Mouse (Mus musculus) ovary, postnatal 14 days (tissue): Measurements from ENCODE around the gene Ctsj.
"Not testable (repeated sequence)": the region's sequence is repeated elsewhere in the genome, so short reads cannot be mapped to it uniquely, and the experiment has no call there.

Source experiments
- DNase-seq: peaks from one replicate; pipeline ENCODE4 v3.0.0; 2022; ENCODE audit warnings: low spot score

Ctsj gene

DNA sequence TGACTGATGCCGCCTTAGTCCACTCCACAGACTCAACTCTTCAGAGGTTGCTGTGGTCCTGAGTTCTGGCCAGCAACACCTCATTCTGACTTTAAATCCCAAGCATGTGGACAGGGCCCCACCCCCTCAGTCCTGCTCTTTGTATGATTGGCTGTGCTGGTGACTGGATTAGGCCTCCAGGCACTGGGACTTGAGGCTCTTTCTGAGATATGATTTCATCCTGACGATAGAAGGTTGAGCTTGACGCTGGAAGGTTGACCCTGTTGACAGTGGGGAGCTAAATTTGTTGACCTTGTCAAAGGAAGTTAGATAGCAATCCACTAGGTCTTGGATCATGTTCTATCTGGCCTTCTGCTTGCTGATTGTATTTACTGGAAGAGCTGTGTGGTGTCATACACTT is at the start of gene Ctsj:
Ctsj (minus strand) TSS at position 101 of the 400 bp plus-strand sequence.
- DNase-seq, result no peak

DNA sequence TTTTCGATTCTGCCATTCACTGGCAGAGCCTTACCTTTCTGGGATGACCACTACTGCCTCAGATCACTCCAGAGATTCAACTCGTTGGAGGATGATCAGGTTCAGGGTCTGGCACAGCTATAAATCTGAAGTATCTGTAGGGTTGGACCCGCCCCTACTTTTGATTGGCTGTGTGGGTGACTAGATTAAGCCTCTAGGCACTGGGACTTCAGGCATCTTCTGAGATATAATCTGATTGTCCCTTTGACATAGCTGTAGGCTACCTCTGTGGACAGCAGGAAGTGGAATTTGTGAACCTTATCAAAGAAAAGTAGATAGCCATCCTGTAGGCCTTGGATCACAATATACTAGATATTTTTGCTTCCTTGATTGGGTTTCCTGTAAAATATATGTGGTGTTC is 34.8 kb upstream of the Ctsj start, which contains the start of gene Ctsq:
Ctsq (minus strand) TSS at position 101 of the 400 bp plus-strand sequence.
- no peak for DNase-seq

DNA sequence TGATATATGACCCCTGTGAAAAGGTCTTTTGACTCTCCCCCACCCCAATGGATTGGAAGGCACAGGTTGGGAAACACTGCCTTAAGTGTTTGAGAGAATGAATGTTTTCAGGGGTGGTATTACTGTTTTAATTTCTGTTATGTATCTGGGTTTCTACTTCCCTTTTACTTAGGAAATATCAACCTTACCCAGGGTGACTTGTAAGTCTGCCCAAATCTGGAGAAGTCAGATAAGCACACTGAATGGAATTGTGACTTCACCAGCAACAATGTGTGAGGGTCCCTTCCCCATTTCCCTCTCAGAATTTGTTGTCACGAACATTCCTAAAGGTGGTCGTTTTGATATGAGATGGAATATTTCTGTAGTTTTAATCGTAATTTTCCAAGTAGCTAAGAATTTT is 17.0 kb upstream of the Ctsj start:
- no peak for DNase-seq

DNA sequence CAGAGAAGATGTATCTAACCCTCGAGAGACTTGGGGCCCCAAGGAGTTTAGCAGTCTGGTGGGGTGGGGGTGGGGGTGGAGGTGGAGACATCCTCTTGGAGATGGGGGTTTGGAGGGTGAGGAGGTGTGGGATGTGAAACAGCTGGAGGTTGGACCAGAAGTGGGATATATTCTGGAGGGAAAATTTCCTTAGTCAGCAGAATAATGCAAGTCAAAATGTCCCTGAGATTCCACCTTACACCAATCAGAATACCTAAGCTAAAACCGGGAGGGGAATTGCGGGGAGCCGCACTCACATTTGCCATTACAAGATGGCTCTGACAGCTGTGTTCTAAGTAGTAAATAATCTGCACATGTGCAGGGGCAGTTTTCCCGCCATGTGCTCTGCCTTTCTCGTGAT is 16.1 kb upstream of the Ctsj start:
- no peak for DNase-seq

DNA sequence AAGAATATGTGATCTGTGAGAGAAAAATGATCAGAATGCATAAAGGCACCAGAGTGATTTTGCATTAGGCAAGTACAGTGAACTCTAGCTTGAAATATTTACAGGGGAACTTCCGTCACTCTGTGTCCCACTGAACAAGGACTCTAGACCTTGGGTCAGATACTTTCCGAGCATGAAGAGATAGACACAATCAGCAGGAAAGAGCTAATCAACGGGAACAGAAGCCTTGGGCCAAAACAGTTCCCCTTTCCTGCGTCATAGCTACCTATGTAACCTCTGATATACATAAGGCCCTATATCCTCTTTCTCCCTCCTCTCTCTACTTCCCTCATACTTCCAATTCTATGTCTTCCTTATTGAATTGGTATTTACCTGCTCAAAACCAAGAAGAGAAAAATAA is 4.4 kb upstream of the Ctsj start:
- no peak for DNase-seq

DNA sequence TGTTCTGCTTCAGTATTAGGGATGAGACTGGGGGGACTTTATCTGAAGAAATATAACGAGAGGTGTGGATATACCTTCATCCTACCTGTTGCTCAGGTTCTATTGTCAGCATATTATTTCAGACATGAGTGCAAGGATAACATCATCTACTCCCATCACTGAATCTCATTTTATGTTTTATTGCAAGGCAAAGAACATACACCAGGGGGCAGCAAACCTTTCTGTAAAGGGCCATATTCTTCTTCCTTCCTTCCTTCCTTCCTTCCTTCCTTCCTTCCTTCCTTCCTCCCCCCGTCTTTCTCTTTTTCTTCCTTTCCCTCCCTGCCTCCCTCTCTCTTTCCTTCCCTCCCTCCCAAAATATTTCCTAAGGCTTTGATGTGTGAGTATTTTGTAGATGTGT is 8.2 kb downstream of the Ctsj start:
- no peak for DNase-seq

DNA sequence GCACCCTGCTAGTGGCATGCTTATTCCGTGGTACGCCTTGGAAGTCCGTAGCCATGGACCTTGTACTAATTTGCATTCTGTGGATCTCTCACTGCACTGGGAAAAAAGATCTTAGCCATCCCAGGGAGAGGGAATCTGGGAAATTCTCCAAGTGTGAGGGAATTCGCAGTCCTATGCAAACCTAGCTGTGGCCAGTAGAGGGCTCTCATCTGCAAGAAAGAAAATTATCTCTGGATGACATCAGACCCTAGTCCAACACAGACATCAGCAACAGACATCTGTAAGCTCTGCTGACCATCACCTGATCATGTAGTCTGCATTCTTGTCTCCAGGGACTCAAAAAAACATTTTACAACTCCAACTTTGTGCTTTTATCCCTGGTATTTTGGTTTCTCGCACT is 18.8 kb downstream of the Ctsj start:
- DNase-seq, result not testable (repeated sequence)

DNA sequence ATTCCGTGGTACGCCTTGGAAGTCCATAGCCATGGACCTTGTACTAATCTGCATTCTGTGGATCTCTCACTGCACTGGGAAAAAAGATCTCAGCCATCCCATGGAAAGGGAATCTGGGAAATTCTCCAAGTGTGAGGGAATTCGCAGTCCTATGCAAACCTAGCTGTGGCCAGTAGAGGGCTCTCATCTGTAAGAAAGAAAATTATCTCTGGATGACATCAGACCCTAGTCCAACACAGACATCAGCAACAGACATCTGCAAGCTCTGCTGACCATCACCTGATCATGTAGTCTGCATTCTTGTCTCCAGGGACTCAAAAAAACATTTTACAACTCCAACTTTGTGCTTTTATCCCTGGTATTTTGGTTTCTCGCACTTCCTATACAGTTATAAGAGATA is 33.4 kb downstream of the Ctsj start:
- not testable (repeated sequence) for DNase-seq

DNA sequence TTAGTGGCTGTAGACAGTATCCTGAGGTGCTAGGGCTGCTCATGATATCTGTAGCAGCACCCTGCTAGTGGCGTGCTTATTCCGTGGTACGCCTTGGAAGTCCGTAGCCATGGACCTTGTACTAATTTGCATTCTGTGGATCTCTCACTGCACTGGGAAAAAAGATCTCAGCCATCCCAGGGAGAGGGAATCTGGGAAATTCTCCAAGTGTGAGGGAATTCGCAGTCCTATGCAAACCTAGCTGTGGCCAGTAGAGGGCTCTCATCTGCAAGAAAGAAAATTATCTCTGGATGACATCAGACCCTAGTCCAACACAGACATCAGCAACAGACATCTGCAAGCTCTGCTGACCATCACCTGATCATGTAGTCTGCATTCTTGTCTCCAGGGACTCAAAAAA is 41.8 kb downstream of the Ctsj start:
- not testable (repeated sequence) for DNase-seq

DNA sequence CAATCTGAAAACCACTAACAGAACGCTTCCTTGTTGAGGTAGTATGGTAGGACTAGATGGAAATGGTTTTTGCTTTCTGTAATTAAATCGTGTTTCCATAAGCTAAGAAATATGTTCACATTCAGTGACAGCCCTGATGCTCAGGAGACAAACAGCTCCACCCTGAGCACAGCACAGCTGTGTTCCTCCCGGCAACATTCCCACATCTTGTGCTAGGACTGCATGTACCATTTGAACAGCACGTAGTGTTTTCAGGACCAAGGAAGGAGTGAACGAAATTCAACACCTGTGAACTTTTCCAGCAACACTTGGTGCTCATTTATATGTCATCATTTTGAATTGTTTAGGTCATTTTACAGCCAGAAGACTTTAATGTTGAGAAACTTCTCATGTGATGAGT is 44.1 kb downstream of the Ctsj start:
- DNase-seq, result no peak
